Mouse (Mus musculus) hindbrain, embryonic 16.5 days (tissue): ENCODE data around the gene Cdk12. TPM values are rescaled to one million over a fixed set of nuclear protein-coding genes. Genes with fewer than 3 reads are reported as not detected.
A peak's percentile ranks its signal among the peaks of the same experiment; 100 is the strongest.

Experiments used
- ATAC-seq: fragments of 200-750 bp; cut with Nextera tagmentation; 2 replicates; pipeline ENCODE4 v1.8.0; 2017; ENCODE audit warnings: moderate TSS enrichment, moderate library complexity
- H3K27ac ChIP-seq: fragments of 300-500 bp; sonication (generic); 2 replicates; pipeline ENCODE4 v1.5.1; 2014; ENCODE audit warnings: low read depth, mild to moderate bottlenecking, control low read depth, low read length, moderate library complexity
- H3K27me3 ChIP-seq: fragments of 300-500 bp; sonication (generic); replicated peaks from 2 replicates; pipeline ENCODE4 v1.6.1; 2014; ENCODE audit warnings: low read length; ENCODE audit not compliant: control insufficient read depth, insufficient read depth
- H3K36me3 ChIP-seq: fragments of 300-500 bp; sonication (generic); 2 replicates; pipeline ENCODE4 v1.6.1; 2014; ENCODE audit warnings: mild to moderate bottlenecking, low read length, moderate library complexity, mixed read lengths; ENCODE audit not compliant: control insufficient read depth, insufficient read depth
- H3K4me1 ChIP-seq: fragments of 300-500 bp; sonication (generic); 2 replicates; pipeline ENCODE4 v1.6.1; 2014; ENCODE audit warnings: low read depth, low read length; ENCODE audit not compliant: control insufficient read depth, insufficient read depth
- H3K4me2 ChIP-seq: fragments of 300-500 bp; sonication (generic); 2 replicates; pipeline ENCODE4 v1.6.1; 2014; ENCODE audit warnings: mild to moderate bottlenecking, low read length, control low read depth, moderate library complexity
- H3K4me3 ChIP-seq: fragments of 300-500 bp; sonication (generic); 2 replicates; pipeline ENCODE4 v1.5.1; 2014; ENCODE audit warnings: mild to moderate bottlenecking, low read length, control low read depth, moderate library complexity
- H3K9ac ChIP-seq: fragments of 300-500 bp; sonication (generic); 2 replicates; pipeline ENCODE4 v1.6.1; 2014; ENCODE audit warnings: low read depth, mild to moderate bottlenecking, control low read depth, low read length, moderate library complexity
- H3K9me3 ChIP-seq: fragments of 300-500 bp; sonication (generic); 2 replicates; pipeline ENCODE4 v1.6.1; 2014; ENCODE audit warnings: mild to moderate bottlenecking, low read length, moderate library complexity; ENCODE audit not compliant: control insufficient read depth
- WGBS: fragments of 180-500 bp; shearing (Covaris S2); extraction: QIAGEN DNeasy Blood & Tissue Kit; methylation state at CpG from one replicate; pipeline ENCODE4 v1.1.7; 2014; 5-methylcytosine and 5-hydroxymethylcytosine counted together
- polyA plus RNA-seq: library from polyadenylated mRNA; unstranded; fragments of >200 nt; fragmentation: Nextera tagmentation; extraction: Ambion mirVana; gene quantifications from 2 replicates; pipeline ENCODE4 v1.2.1, GENCODE M21; 2015

Gene Cdk12
- polyA plus RNA-seq, 1 experiment from 2014 or later, result 6.1 TPM

DNA sequence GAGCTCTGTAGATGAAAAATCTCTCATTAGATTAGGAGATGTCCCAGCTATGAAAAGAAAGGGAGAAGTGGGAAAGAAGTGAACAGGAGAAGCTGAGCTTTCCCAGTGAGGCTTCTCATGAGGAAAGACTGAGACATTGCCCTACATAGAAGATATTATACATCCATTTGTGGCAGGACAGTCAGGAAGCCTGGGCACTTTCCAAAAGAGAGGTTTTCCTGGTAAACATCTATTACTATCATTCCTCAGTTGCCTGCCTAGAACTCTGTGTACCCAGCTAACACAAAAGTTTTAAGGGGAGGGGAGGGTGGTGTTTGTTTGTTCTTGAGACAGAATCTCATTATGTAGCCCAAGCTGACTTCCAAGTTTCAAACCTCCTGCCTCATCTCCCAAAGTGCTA is 67.6 kb downstream of the Cdk12 start:
- Histone ChIP-seq H3K9me3 (no peaks in the 10 kb centered on the region), H3K36me3 (peaks cover 11% of the 10 kb centered on the region; the same call in 1 of the 2 replicates), H3K27me3 (no peaks in the 10 kb centered on the region), H3K4me2 (no peak overlapping the region), H3K4me1 (peaks cover 7% of the 10 kb centered on the region; the same call in 1 of the 2 replicates), H3K9ac (no peak overlapping the region), H3K4me3 (no peak overlapping the region), H3K27ac (no peak overlapping the region)
- no peak for ATAC-seq

DNA sequence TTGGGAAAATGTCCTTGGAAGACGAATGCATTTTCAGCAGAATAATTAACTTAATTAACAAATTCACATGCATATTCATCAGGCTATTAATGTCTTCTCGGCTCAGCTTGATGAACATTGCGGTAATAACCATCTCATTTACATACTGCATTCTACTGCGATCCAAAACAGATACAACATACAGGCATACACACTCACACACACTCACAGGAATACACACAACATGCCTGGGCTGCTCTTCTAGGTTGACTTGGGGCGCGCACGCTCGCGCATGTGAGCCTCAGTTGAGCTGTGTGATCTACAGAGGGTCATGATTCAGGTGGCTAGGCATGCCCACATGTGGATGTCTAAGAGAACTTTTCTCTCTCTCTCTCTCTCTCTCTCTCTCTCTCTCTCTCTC is 80.9 kb downstream of the Cdk12 start:
- H3K36me3 ChIP-seq, result no peaks in the 10 kb centered on the region
- H3K4me3 ChIP-seq, result no peak overlapping the region

DNA sequence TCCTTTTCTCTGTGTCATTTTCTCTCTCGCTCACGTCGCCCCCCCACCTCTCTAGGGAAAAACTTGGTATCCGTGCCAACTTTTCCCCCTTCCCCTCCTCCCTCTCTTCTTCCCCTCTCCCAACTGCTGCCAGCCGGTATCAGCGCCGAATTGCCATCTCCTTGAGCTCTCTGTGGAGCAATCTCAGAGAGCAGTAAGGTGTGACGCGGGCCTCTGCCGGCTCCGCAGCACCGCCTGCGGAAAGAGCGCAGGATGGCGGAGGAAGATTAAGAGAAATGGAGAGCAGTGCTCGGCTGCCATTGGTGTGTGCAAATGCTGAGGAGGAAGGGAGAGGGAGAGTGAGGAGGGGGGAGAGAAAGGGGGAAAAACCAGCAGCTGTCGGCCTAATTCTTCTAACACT is 81.4 kb downstream of the Cdk12 start:
- peak; percentile 81 for ATAC-seq
- peak overlapping the region; percentile 42 for H3K9ac ChIP-seq
- no peaks in the 10 kb centered on the region for H3K36me3 ChIP-seq
- H3K4me2 ChIP-seq, result peak overlapping the region; percentile 56
- H3K27ac ChIP-seq, result peak overlapping the region; percentile 79
- H3K4me3 ChIP-seq, result peak overlapping the region; percentile 26
- 2% methylated on average over 17 of the region's 17 CpGs for WGBS
- no peaks in the 10 kb centered on the region for H3K9me3 ChIP-seq
- no peaks in the 10 kb centered on the region for H3K27me3 ChIP-seq
- peaks cover 22% of the 10 kb centered on the region for H3K4me1 ChIP-seq

More for the DNA sequence above, 80.9 kb downstream of the Cdk12 start:
- Histone ChIP-seq H3K27ac (peak overlapping the region; percentile 79), H3K9ac (0 out of 2 replicates have a peak overlapping the region, but pooled peaks have one; percentile 5), H3K9me3 (no peaks in the 10 kb centered on the region), H3K4me1 (peaks cover 22% of the 10 kb centered on the region), H3K4me2 (peak overlapping the region; percentile 56), H3K27me3 (no peaks in the 10 kb centered on the region)
- WGBS, result 14% methylated on average over 9 of the region's 9 CpGs
- peak; percentile 62 for ATAC-seq

- Histone ChIP-seq H3K27me3 (no peaks in the 10 kb centered on the region), H3K4me2 (no peak overlapping the region), H3K4me3 (no peak overlapping the region), H3K9ac (no peak overlapping the region), H3K9me3 (no peaks in the 10 kb centered on the region), H3K4me1 (peaks cover 26% of the 10 kb centered on the region), H3K27ac (peak overlapping the region; percentile 79), H3K36me3 (no peaks in the 10 kb centered on the region)
- WGBS, result 40% methylated on average over 2 of the region's 2 CpGs
- no peak for ATAC-seq
Observed at GRCm38 (mm10) chr11:98285368-98285767, 82.5 kb downstream of the Cdk12 start.

GRCm38 (mm10) chr11:98287531-98287930 is 84.7 kb downstream of the Cdk12 start:
- peak overlapping the region; percentile 14; the same call in 1 of the 2 replicates for H3K27ac ChIP-seq
- H3K4me3 ChIP-seq, result no peak overlapping the region
- peaks cover 26% of the 10 kb centered on the region for H3K4me1 ChIP-seq
- no peaks in the 10 kb centered on the region for H3K36me3 ChIP-seq
- H3K9me3 ChIP-seq, result no peaks in the 10 kb centered on the region
- no peak for ATAC-seq
- H3K27me3 ChIP-seq, result no peaks in the 10 kb centered on the region
- H3K9ac ChIP-seq, result no peak overlapping the region
- H3K4me2 ChIP-seq, result no peak overlapping the region
- WGBS, result 38% methylated on average over 5 of the region's 5 CpGs

DNA sequence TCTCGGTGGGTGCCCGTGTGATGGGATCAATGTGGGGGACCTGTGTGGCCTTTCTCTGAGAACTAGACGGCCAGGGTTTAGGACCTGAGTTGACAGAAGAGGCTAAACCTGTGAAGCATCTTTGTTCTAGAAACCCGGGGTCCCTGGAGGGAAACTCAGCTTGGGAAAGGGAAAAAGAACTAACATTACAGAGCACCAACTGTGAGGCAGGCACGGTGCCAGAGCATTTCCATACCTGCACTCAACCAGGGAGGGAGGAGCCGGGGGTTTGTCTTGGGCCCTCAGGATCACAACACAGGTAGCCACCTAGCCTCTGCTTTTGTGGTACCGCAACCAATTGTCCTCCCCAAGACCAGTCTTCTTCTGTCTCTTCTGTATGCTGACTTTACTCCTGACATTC is 85.1 kb downstream of the Cdk12 start:
- Histone ChIP-seq H3K4me2 (no peak overlapping the region), H3K9me3 (no peaks in the 10 kb centered on the region), H3K4me1 (peaks cover 26% of the 10 kb centered on the region), H3K27me3 (no peaks in the 10 kb centered on the region), H3K27ac (no peak overlapping the region), H3K4me3 (no peak overlapping the region), H3K36me3 (no peaks in the 10 kb centered on the region), H3K9ac (no peak overlapping the region)
- 47% methylated on average over 7 of the region's 7 CpGs for WGBS
- ATAC-seq, result no peak

GRCm38 (mm10) chr11:98289873-98290272 is 87.0 kb downstream of the Cdk12 start:
- Histone ChIP-seq H3K27ac (peak overlapping the region; percentile 31; the same call in 1 of the 2 replicates), H3K27me3 (no peaks in the 10 kb centered on the region), H3K36me3 (no peaks in the 10 kb centered on the region), H3K4me3 (no peak overlapping the region), H3K9ac (no peak overlapping the region), H3K4me1 (peaks cover 25% of the 10 kb centered on the region), H3K4me2 (no peak overlapping the region), H3K9me3 (no peaks in the 10 kb centered on the region)
- WGBS, result 29% methylated on average over 13 of the region's 13 CpGs
- ATAC-seq, result no peak

DNA sequence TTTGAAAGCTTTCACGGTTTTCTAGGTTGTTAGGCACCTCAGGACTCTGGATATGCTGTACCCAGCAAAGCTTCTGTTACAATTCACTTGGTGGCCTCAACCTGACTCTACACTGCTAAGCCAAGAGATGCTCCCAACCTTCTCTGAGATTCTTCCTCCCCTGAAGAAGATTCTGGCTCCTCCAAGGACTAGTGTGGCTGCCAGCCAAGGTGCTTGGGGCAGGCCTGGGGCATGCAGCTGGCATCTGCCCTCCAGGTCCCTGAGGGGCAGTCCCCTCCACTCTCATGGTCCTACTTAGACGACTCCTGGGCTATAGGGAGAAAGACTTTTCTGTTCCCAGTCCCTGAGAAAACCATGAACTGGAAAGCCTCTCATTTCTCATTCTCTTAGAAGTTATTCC is 88.0 kb downstream of the Cdk12 start:
- no peak overlapping the region for H3K4me2 ChIP-seq
- no peaks in the 10 kb centered on the region for H3K36me3 ChIP-seq
- WGBS, result 58% methylated on average over 2 of the region's 2 CpGs
- peaks cover 29% of the 10 kb centered on the region for H3K4me1 ChIP-seq
- no peak for ATAC-seq
- H3K9me3 ChIP-seq, result no peaks in the 10 kb centered on the region
- H3K27ac ChIP-seq, result no peak overlapping the region
- no peaks in the 10 kb centered on the region for H3K27me3 ChIP-seq
- H3K9ac ChIP-seq, result no peak overlapping the region
- no peak overlapping the region for H3K4me3 ChIP-seq

GRCm38 (mm10) chr11:98293070-98293469 is 90.2 kb downstream of the Cdk12 start:
- Histone ChIP-seq H3K4me1 (peaks cover 41% of the 10 kb centered on the region), H3K4me3 (no peak overlapping the region), H3K9me3 (no peaks in the 10 kb centered on the region), H3K9ac (no peak overlapping the region), H3K36me3 (no peaks in the 10 kb centered on the region), H3K4me2 (no peak overlapping the region), H3K27me3 (peaks cover 2% of the 10 kb centered on the region), H3K27ac (no peak overlapping the region)
- ATAC-seq, result no peak
- WGBS, result 54% methylated on average over 2 of the region's 2 CpGs
